Mouse (Mus musculus) heart, adult 2 months (tissue): ENCODE data around the gene Tex45.
A peak's percentile ranks its signal among the peaks of the same experiment; 100 is the strongest.

Source experiments
- CTCF ChIP-seq: fragments of 200-600 bp; IDR thresholded peaks from 2 replicates; pipeline ENCODE4 v1.8.1; 2022; ENCODE audit warnings: antibody characterized with exemption, mild to moderate bottlenecking, moderate library complexity
- EP300 ChIP-seq: fragments of 200-500 bp; IDR thresholded peaks from 2 replicates; pipeline ENCODE4 v1.6.1; 2011; ENCODE audit warnings: low read depth, low read length, control low read depth; ENCODE audit not compliant: insufficient read depth
- POLR2A ChIP-seq: fragments of 200-500 bp; IDR thresholded peaks from 2 replicates; pipeline ENCODE4 v1.6.1; 2011; ENCODE audit warnings: mild to moderate bottlenecking, low read depth, low read length, control low read depth; ENCODE audit not compliant: insufficient read depth

DNA sequence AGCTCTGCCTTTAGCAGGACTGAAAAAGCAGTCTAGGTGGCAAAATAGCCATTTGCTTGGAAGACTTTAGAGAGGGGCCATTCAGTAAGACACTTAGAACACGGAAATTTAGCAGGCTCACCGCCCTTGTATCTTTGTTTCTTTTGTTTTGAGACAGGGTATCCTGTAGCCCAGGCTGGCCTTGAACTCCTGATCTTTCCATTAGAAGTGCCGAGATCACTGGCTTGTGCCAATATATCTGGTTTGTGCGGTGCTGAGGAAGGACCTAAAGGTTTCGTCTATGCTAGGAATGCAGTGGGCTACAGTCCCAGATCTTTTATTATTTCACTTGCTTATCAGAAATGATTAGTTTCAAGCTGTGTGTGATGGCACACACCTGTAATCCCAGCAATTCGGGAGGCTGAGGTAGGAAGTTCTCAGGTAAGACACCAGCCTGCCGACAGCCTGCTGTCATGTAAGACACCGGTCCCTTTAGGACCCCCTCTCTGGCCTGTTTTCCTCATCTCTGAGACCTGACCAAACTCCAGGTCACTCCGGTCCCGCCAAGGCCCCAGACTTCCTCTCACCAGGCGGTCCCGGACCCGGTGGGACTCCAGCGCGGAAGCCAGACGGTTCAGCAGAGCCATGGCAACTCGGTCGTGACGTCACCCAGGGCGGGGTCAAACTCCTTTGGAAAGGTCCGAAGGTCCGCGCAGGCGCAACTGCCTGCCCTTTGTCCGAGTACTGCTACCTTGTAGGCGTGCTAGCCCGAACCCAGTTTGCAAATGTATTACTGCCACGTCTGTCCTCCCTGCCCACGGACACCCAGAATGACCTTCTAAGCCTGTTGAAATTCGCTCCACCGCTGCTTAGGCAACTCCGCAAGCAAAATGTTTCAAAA lies 3.4 kb upstream of the Tex45 start, which contains the start of gene Pex11g:
- TF ChIP-seq CTCF (no peak), POLR2A (peak; percentile 87), EP300 (peak; percentile 51; the same call in 1 of the 2 replicates)
